Mouse (Mus musculus) natural killer cell, adult 2 months (primary cell): Measurements from ENCODE around the gene Arf6.
A peak's percentile ranks its signal among the peaks of the same experiment; 100 is the strongest.

ENCODE experiments used
- DNase-seq, 2 experiments: peaks; one replicate each; pipeline ENCODE4 v3.0.0; 2022; ENCODE audit warnings: low spot score in 2 of 2

Gene Arf6

GRCm38 (mm10) chr12:69413303-69413702 is 41.4 kb downstream of the Arf6 start:
- no peak for DNase-seq

- peak in 1 of 2 experiments; percentile 42 for DNase-seq
These were observed 43.0 kb downstream of the Arf6 start for GRCm38 (mm10) chr12:69414826-69415572.

GRCm38 (mm10) chr12:69416793-69417192 is 44.8 kb downstream of the Arf6 start:
- DNase-seq: peak; percentile 60 to 74

DNA sequence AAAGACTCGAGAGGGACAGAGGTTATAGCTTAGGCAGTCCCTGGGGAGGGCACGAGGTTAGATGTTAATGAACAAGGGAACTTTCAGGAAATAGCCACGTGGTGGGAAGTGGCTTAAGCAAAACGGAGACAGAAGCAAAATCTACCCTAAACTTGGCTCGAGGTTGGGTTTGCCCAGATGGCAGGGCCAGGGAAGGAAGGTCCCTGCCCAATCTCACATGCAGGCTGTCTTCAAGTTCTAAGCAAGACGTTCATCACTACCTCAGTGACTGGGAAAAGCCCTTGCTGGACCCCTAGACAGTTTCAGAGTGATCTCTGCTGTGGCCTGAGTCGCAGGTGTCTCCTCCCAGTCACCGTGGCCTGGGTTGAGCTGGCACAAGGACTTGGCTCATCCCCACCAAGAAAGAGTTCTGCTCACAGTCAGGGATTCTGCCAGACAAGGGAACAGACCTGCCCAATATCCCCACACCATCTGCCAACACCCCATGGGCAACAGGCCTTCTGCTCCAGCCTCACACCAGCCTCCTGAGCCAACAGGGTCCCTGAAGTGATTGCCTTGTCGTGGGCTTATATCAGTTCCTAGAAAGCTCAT is 45.8 kb downstream of the Arf6 start:
- DNase-seq: peak in 1 of 2 experiments; percentile 54

- no peak for DNase-seq
These were observed 46.7 kb downstream of the Arf6 start for GRCm38 (mm10) chr12:69418606-69419005.

- no peak for DNase-seq
These were observed 47.2 kb downstream of the Arf6 start for GRCm38 (mm10) chr12:69419017-69419605.

- no peak for DNase-seq
These were observed 47.7 kb downstream of the Arf6 start for GRCm38 (mm10) chr12:69419606-69420005.

DNA sequence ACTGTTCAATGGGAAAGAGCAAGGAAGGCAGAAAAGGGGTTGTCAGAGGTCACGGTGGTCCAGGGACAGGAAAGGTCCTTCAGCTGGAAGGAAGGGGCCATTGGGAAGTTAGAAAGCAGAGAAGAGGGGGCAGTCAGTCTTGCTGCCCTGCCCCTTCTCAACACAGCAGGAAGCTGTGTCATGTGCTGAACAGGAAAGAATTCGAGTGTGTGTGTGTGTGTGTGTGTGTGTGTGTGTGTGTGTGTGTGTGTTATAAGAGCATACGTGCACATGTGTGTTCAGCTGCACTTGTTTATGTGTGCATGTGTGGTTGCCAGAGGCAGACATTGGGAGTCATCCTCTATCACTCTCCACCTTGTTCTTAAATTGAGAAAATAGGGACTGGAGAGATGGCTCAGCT is 48.8 kb downstream of the Arf6 start:
- peak; percentile 48 to 53 for DNase-seq

- DNase-seq: peak; percentile 77
These were observed 51.0 kb downstream of the Arf6 start for GRCm38 (mm10) chr12:69422827-69423537.
